Mouse (Mus musculus): ENCODE data around the gene Tmem95. TPM values are rescaled to one million over a fixed set of nuclear protein-coding genes. Genes with fewer than 3 reads are reported as not detected.

The Tmem95 gene
- polyA plus RNA-seq, 1 experiment from 2014 or later = not detected

DNA sequence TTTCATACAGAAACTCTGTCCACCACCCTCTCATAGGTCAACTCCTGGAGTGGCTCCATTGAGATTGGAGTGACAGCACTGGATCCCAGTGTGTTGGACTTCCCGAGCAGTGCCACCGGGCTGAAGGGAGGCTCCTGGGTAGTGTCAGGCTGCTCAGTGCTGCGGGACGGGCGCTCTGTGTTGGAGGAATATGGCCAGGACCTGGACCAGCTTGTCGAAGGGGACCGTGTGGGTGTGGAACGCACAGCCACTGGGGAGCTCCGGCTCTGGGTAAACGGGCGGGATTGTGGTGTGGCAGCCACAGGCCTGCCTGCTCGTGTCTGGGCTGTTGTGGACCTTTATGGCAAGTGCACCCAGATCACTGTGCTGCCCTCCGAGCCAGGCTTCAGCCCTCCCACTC, 25.2 kb upstream of the Tmem95 start:
- H3K27me3 ChIP-seq (replicated peaks; ENCODE audit: control insufficient read depth, insufficient read depth, low read length) = no peaks in the 10 kb centered on the region
- H3K27ac ChIP-seq (ENCODE audit: low read depth, low read length) = 0 out of 2 replicates have a peak overlapping the region, but pooled peaks have one; percentile 1
- ATAC-seq (replicated peaks; ENCODE audit: low FRiP score) (no peak), DNase-seq (ENCODE audit: low spot score) (no peak)
- 84% methylated on average over 13 of the region's 13 CpGs for WGBS
- peak overlapping the region; percentile 94 for H3K4me2 ChIP-seq
- H3K36me3 ChIP-seq (ENCODE audit: control insufficient read depth, insufficient read depth, low read length) = peaks cover 44% of the 10 kb centered on the region
- peak overlapping the region; percentile 91 for H3K9ac ChIP-seq (ENCODE audit: low read depth, low read length)
- peaks cover 21% of the 10 kb centered on the region for H3K4me1 ChIP-seq (replicated peaks; ENCODE audit: control insufficient read depth, insufficient read depth, low read length)
- H3K9me3 ChIP-seq (ENCODE audit: control insufficient read depth, low read length) = no peaks in the 10 kb centered on the region
- peak overlapping the region; percentile 85 for H3K4me3 ChIP-seq (ENCODE audit: low read depth, low read length)

DNA sequence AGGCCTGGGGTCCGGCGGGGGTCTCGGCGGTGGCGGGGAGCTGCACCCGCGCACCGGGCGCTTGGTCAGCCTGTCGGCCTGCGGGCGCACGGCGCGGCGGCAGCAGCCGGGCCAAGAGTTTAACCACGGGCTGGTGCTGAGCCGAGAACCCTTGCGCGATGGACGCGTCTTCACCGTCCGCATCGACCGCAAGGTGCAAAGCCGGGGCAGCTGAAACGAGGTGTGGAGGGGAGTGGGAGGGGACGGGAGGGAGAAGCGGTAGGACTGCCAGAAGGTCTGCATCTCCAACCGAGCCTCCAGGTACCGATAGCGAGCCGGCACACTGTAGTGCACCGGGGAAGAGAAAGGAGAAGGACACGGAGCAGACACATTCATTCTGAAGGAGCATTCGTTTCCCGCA, 24.2 kb upstream of the Tmem95 start:
- H3K27ac ChIP-seq (ENCODE audit: low read depth, low read length) = peak overlapping the region; percentile 98
- ATAC-seq (replicated peaks; ENCODE audit: low FRiP score) = no peak
- H3K4me2 ChIP-seq = peak overlapping the region; percentile 94
- H3K27me3 ChIP-seq (replicated peaks; ENCODE audit: control insufficient read depth, insufficient read depth, low read length) = no peaks in the 10 kb centered on the region
- no peaks in the 10 kb centered on the region for H3K9me3 ChIP-seq (ENCODE audit: control insufficient read depth, low read length)
- WGBS = under 1% methylated on average over 39 of the region's 39 CpGs
- peaks cover 34% of the 10 kb centered on the region for H3K36me3 ChIP-seq (ENCODE audit: control insufficient read depth, insufficient read depth, low read length)
- peak overlapping the region; percentile 85 for H3K4me3 ChIP-seq (ENCODE audit: low read depth, low read length)
- peaks cover 21% of the 10 kb centered on the region for H3K4me1 ChIP-seq (replicated peaks; ENCODE audit: control insufficient read depth, insufficient read depth, low read length)
- H3K9ac ChIP-seq (ENCODE audit: low read depth, low read length) = peak overlapping the region; percentile 91
- peak; percentile 52 for DNase-seq (ENCODE audit: low spot score)

DNA sequence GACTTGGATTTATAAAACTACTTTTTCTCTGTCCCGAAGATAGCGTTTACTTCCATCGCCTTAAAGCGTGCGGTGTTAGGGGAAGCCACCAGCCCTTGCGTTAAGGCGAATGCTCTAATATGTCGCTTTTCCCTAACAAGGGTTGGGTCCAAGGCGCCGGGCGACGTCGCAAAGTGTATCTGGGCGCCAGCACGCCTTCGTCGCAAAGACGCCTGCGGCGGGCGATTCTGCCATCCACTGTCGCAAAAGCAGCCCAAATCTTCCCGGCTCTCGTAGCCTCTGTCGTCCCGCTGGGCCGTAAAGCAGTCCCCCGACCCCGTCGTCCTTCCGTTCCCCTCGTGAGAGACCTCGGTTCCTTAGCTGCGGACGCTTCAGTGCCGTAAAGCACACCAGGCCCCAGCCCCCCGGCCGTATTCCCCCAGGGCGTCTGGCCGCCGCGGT, 23.6 kb upstream of the Tmem95 start:
- H3K4me1 ChIP-seq (replicated peaks; ENCODE audit: control insufficient read depth, insufficient read depth, low read length) = peaks cover 21% of the 10 kb centered on the region
- H3K4me3 ChIP-seq (ENCODE audit: low read depth, low read length) = peak overlapping the region; percentile 85
- H3K4me2 ChIP-seq = peak overlapping the region; percentile 94
- WGBS = under 1% methylated on average over 39 of the region's 42 CpGs
- H3K27ac ChIP-seq (ENCODE audit: low read depth, low read length) = peak overlapping the region; percentile 98
- no peaks in the 10 kb centered on the region for H3K9me3 ChIP-seq (ENCODE audit: control insufficient read depth, low read length)
- peak overlapping the region; percentile 91 for H3K9ac ChIP-seq (ENCODE audit: low read depth, low read length)
- DNase-seq (ENCODE audit: low spot score) = peak; percentile 90
- no peaks in the 10 kb centered on the region for H3K27me3 ChIP-seq (replicated peaks; ENCODE audit: control insufficient read depth, insufficient read depth, low read length)
- ATAC-seq (replicated peaks; ENCODE audit: low FRiP score) = peak; percentile 80
- peaks cover 28% of the 10 kb centered on the region for H3K36me3 ChIP-seq (ENCODE audit: control insufficient read depth, insufficient read depth, low read length)

DNA sequence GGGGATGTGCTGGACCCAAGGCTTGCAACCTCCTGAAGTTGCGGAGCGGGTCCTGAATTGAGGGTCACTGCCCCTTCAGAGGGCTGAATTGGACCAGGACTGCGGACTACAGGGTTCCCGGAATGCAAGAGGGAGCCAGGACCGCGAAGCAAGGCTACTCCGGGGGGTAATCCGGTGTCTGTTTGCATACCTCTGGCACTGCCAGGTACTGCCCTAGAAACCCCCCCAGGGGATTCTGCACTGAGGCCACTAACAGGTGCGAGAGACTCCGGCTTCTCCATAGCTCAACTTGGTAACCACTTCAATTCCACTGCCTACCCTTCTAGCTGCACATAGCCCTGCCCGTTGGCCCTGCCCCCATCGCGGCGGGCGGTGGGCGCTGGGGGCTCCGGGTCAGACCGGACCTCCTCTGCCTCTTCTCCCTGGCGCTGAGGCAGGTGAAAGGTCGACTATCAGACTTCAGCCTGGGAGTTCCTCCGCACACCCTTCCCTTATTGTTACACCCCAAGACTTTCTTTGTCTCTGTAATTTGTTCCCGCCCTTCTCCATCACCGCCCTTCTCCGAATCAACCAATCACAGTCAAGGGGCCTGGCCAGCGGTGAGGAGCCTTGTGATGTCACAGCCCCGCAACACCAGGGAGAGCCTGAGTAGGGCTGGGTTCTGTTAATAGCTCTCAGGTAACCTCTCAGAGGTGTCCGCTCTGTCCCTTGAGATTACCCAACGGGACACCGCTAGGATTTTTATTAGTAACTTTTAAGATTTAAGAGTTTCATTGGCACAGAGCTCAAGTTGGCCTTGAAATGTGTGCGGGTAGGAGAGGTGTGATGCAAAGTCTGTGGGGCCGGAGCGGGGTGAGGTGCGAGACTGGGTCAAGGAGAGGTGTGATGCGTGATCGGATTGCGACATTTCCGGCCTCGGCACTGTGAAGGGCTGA, 22.9 kb upstream of the Tmem95 start, which contains the start of the genes 2810408A11Rik and Neurl4:
TSS of gene 2810408A11Rik (minus strand) at position 517 of the 935 bp plus-strand sequence.
TSS of gene Neurl4 (plus strand) at position 602 of the 935 bp plus-strand sequence.
- DNase-seq (ENCODE audit: low spot score) (peak; percentile 90), ATAC-seq (replicated peaks; ENCODE audit: low FRiP score) (peak; percentile 92)
- H3K4me1 ChIP-seq (replicated peaks; ENCODE audit: control insufficient read depth, insufficient read depth, low read length) = peaks cover 22% of the 10 kb centered on the region
- H3K9me3 ChIP-seq (ENCODE audit: control insufficient read depth, low read length) = no peaks in the 10 kb centered on the region
- H3K27ac ChIP-seq (ENCODE audit: low read depth, low read length) = peak within 1 kb of the TSS; percentile 98
- peak within 1 kb of the TSS; percentile 85 for H3K4me3 ChIP-seq (ENCODE audit: low read depth, low read length)
- H3K36me3 ChIP-seq (ENCODE audit: control insufficient read depth, insufficient read depth, low read length) = peaks cover 21% of the 10 kb centered on the region
- H3K9ac ChIP-seq (ENCODE audit: low read depth, low read length) = peak within 1 kb of the TSS; percentile 91
- peak within 1 kb of the TSS; percentile 94 for H3K4me2 ChIP-seq
- H3K27me3 ChIP-seq (replicated peaks; ENCODE audit: control insufficient read depth, insufficient read depth, low read length) = no peaks in the 10 kb centered on the region
- WGBS = under 1% methylated on average over 38 of the region's 38 CpGs

DNA sequence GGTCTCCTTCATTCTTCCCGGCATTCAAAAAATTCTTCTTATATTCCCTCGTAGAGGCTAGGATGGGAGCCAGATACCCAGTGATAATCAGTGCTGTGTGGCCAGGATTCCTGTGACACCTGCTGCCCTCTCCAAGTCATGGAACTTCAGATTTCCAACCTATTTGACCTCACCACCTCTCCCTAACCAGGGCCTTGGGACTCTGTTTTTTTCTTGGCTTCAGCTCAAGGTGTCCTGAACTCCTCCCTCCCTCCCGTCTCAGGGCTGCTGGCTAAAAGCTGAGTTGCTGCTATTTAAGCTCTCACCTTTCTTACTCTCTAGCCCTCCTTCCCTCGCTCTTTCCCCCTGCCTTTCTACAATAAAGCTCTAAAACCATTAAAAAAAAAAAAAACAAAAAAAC, 22.1 kb upstream of the Tmem95 start:
- Histone ChIP-seq H3K4me2 (peak overlapping the region; percentile 94), H3K9me3 (ENCODE audit: control insufficient read depth, low read length) (no peaks in the 10 kb centered on the region), H3K27me3 (replicated peaks; ENCODE audit: control insufficient read depth, insufficient read depth, low read length) (no peaks in the 10 kb centered on the region), H3K4me1 (replicated peaks; ENCODE audit: control insufficient read depth, insufficient read depth, low read length) (peaks cover 30% of the 10 kb centered on the region), H3K9ac (ENCODE audit: low read depth, low read length) (no peak overlapping the region; the same call in 1 of the 2 replicates), H3K27ac (ENCODE audit: low read depth, low read length) (no peak overlapping the region), H3K36me3 (ENCODE audit: control insufficient read depth, insufficient read depth, low read length) (peaks cover 16% of the 10 kb centered on the region), H3K4me3 (ENCODE audit: low read depth, low read length) (peak overlapping the region; percentile 85)
- no peak for ATAC-seq (replicated peaks; ENCODE audit: low FRiP score)
- no peak for DNase-seq (ENCODE audit: low spot score)
- 37% methylated on average over 4 of the region's 4 CpGs for WGBS

DNA sequence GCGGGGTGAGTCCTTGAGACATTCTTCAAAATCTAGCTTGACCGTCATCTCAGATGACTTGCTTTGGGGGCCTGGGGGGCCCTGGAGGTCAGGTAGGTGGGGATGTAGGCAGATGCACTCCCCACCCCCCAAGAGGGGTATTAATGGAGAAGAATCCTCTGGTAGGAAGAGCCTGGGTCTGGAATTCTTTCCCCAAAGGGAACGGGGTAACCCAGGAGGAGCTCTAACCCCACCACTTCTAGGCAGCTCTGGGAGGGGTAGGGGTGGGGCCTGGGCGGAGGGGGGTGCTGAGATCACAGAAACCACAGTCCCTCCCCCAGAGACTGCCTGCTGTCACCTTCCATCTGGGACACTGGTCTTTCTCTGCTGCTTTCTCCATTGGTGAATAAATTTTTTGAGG, 17.5 kb upstream of the Tmem95 start, which contains the start of gene Acap1:
TSS of gene Acap1 (minus strand) at position 249 of the 400 bp plus-strand sequence.
- ATAC-seq (replicated peaks; ENCODE audit: low FRiP score) (peak; percentile 75), DNase-seq (ENCODE audit: low spot score) (no peak)
- Histone ChIP-seq H3K27me3 (replicated peaks; ENCODE audit: control insufficient read depth, insufficient read depth, low read length) (no peaks in the 10 kb centered on the region), H3K36me3 (ENCODE audit: control insufficient read depth, insufficient read depth, low read length) (no peaks in the 10 kb centered on the region), H3K9ac (ENCODE audit: low read depth, low read length) (no peak within 1 kb of the TSS), H3K4me2 (peak within 1 kb of the TSS; percentile 45), H3K4me3 (ENCODE audit: low read depth, low read length) (peak within 1 kb of the TSS; percentile 27), H3K9me3 (ENCODE audit: control insufficient read depth, low read length) (no peaks in the 10 kb centered on the region), H3K4me1 (replicated peaks; ENCODE audit: control insufficient read depth, insufficient read depth, low read length) (peaks cover 25% of the 10 kb centered on the region), H3K27ac (ENCODE audit: low read depth, low read length) (0 out of 2 replicates have a peak within 1 kb of the TSS, but pooled peaks have one; percentile 13)
- 46% methylated on average over 4 of the region's 4 CpGs for WGBS

DNA sequence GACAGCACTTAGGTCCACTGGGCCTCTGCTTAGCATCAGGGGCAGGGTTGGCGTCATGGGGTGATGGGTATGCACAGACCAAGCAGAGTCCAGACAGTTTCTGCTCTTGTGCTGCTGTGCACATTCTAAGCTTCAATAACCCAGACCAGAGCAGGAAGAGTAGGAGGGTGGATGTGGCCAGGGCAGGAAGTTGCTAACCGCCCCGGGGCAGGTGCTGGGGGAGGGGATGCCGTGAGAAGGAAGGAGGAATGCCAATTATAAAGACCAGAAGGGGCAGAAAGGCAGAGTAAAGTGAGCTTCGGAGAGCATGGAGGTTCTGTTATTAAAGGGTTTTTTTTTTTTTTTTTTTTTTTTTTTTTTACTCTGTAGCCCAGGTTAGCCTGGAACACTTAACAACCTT, 16.9 kb upstream of the Tmem95 start:
- H3K4me3 ChIP-seq (ENCODE audit: low read depth, low read length) = no peak overlapping the region

DNA sequence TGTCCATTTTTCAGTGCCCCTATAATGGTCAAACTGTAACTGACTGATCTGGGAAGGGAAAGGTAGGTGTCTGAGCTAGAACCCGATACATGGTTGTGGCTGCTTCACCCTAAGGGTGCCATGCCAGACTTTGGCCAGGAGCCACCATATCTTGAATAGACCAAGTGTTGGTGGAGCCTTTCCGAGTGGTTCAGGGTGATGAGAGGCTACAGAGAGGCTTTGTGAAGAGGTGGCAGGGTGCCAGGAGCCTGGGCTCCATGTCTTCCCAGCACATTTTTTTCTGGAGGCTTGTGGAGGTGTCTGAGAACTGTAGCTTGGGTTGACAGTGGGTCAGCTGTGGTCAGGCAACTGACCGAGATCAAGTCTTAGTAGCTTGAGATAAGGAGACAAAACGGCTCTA, 13.7 kb upstream of the Tmem95 start:
- H3K27ac ChIP-seq (ENCODE audit: low read depth, low read length) = no peak overlapping the region
- peaks cover 32% of the 10 kb centered on the region for H3K4me1 ChIP-seq (replicated peaks; ENCODE audit: control insufficient read depth, insufficient read depth, low read length)

More for the DNA sequence above, 16.9 kb upstream of the Tmem95 start:
- Histone ChIP-seq H3K9ac (ENCODE audit: low read depth, low read length) (no peak overlapping the region), H3K36me3 (ENCODE audit: control insufficient read depth, insufficient read depth, low read length) (no peaks in the 10 kb centered on the region), H3K27me3 (replicated peaks; ENCODE audit: control insufficient read depth, insufficient read depth, low read length) (no peaks in the 10 kb centered on the region), H3K27ac (ENCODE audit: low read depth, low read length) (0 out of 2 replicates have a peak overlapping the region, but pooled peaks have one; percentile 13), H3K9me3 (ENCODE audit: control insufficient read depth, low read length) (no peaks in the 10 kb centered on the region), H3K4me2 (peak overlapping the region; percentile 45), H3K4me1 (replicated peaks; ENCODE audit: control insufficient read depth, insufficient read depth, low read length) (peaks cover 21% of the 10 kb centered on the region)
- DNase-seq (ENCODE audit: low spot score) = no peak
- ATAC-seq (replicated peaks; ENCODE audit: low FRiP score) = 0 out of 2 replicates have a peak, but pooled peaks have one; percentile 15
- WGBS = 39% methylated on average over 5 of the region's 5 CpGs

More for the DNA sequence above, 13.7 kb upstream of the Tmem95 start:
- no peak for ATAC-seq (replicated peaks; ENCODE audit: low FRiP score)
- H3K27me3 ChIP-seq (replicated peaks; ENCODE audit: control insufficient read depth, insufficient read depth, low read length) = no peaks in the 10 kb centered on the region
- DNase-seq (ENCODE audit: low spot score) = no peak
- H3K36me3 ChIP-seq (ENCODE audit: control insufficient read depth, insufficient read depth, low read length) = no peaks in the 10 kb centered on the region
- H3K4me2 ChIP-seq = no peak overlapping the region
- no peak overlapping the region for H3K9ac ChIP-seq (ENCODE audit: low read depth, low read length)
- H3K9me3 ChIP-seq (ENCODE audit: control insufficient read depth, low read length) = no peaks in the 10 kb centered on the region
- H3K4me3 ChIP-seq (ENCODE audit: low read depth, low read length) = no peak overlapping the region
- 51% methylated on average over 4 of the region's 4 CpGs for WGBS

Data from liver, embryonic 11.5 days (tissue).